Mouse (Mus musculus) common myeloid progenitor, adult 5-6 weeks (primary cell): ENCODE data around the gene Ctrb1. TPM values are rescaled to one million over a fixed set of nuclear protein-coding genes. Genes with fewer than 3 reads are reported as not detected.

ENCODE experiments used
- ATAC-seq: replicated peaks from 2 replicates; pipeline ENCODE4 v1.8.0; 2016; ENCODE audit warnings: low read depth, mild to moderate bottlenecking, moderate TSS enrichment, inconsistent platforms; ENCODE audit not compliant: poor library complexity, severe bottlenecking
- total RNA-seq: library from RNA; stranded (forward); fragments of 200-1000, 187-1606 nt; gene quantifications from 2 replicates; pipeline ENCODE4 v1.2.3, GENCODE M21; 2017

Ctrb1 gene
- total RNA-seq: not detected in 2 replicates

GRCm38 (mm10) chr8:111690960-111691445 is at the start of gene Ctrb1:
Gene Ctrb1 (minus strand): TSS chr8:111691010.
- ATAC-seq: no peak

GRCm38 (mm10) chr8:111740301-111740711 is 49.5 kb upstream of the Ctrb1 start:
- no peak for ATAC-seq

- peak; percentile 65 for ATAC-seq
Observed at GRCm38 (mm10) chr8:111739604-111740003, 48.8 kb upstream of the Ctrb1 start.

GRCm38 (mm10) chr8:111738867-111739266 is 48.1 kb upstream of the Ctrb1 start:
- ATAC-seq: no peak

- no peak for ATAC-seq
Observed at GRCm38 (mm10) chr8:111736321-111736720, 45.5 kb upstream of the Ctrb1 start.

- ATAC-seq: no peak
Observed at GRCm38 (mm10) chr8:111735791-111736190, 45.0 kb upstream of the Ctrb1 start.

GRCm38 (mm10) chr8:111735335-111735761 is 44.5 kb upstream of the Ctrb1 start:
- ATAC-seq: no peak

- ATAC-seq: no peak
Observed at GRCm38 (mm10) chr8:111734244-111734960, 43.6 kb upstream of the Ctrb1 start.

GRCm38 (mm10) chr8:111733581-111734243 is 42.9 kb upstream of the Ctrb1 start:
- no peak for ATAC-seq

GRCm38 (mm10) chr8:111732406-111733085 is 41.7 kb upstream of the Ctrb1 start:
- ATAC-seq: no peak

- peak; percentile 97 for ATAC-seq
Observed at GRCm38 (mm10) chr8:111732004-111732403, 41.2 kb upstream of the Ctrb1 start.

GRCm38 (mm10) chr8:111731231-111731977 is 40.6 kb upstream of the Ctrb1 start:
- ATAC-seq: no peak

- ATAC-seq: no peak
Observed at GRCm38 (mm10) chr8:111729233-111730170, 38.7 kb upstream of the Ctrb1 start.

GRCm38 (mm10) chr8:111728481-111728880 is 37.7 kb upstream of the Ctrb1 start:
- no peak for ATAC-seq

- ATAC-seq: no peak
Observed at GRCm38 (mm10) chr8:111727553-111727952, 36.7 kb upstream of the Ctrb1 start.

GRCm38 (mm10) chr8:111726102-111726900 is 35.5 kb upstream of the Ctrb1 start:
- peak; percentile 53; the same call in 1 of the 2 replicates for ATAC-seq

- ATAC-seq: no peak
Observed at GRCm38 (mm10) chr8:111725341-111725740, 34.5 kb upstream of the Ctrb1 start.

- ATAC-seq: peak; percentile 49
Observed at GRCm38 (mm10) chr8:111720115-111720544, 29.3 kb upstream of the Ctrb1 start.
